Mouse (Mus musculus): ENCODE results near the gene Mok.

DNA sequence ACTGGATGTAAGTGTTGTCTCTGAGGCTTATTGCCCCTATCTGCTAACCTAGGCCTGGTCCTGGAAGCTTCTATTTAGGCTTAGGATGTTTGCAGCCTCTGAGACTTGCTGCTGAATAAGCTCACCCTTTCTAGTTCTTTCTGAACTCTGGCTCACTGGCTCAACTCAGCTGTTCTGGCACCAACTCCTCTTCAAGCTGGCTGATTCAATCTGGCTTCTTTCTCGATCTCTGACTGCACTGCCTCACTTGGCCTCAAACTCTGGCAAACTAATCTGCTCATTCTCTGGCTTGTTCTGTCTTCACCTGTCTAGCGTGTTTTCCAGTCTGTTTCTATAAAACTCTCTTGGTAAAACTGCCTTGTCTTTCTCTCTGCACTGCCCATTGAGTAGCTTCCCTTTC, 34.6 kb upstream of the Mok start:
- TF ChIP-seq HCFC1 (IDR thresholded peaks at IDR 0.05; ENCODE audit: borderline replicate concordance, insufficient read depth, low read length) (no peak), ZNF384 (IDR thresholded peaks at IDR 0.05; ENCODE audit: low read depth, low read length) (no peak), ZC3H11A (IDR thresholded peaks at IDR 0.05; ENCODE audit: borderline replicate concordance, low read depth, low read length) (no peak), MAFK (IDR thresholded peaks at IDR 0.05; ENCODE audit: insufficient read depth, low read depth, low read length) (no peak)

Measured in ES-E14 (cell line).